Mouse (Mus musculus) MEL (cell line): Measurements from ENCODE around the gene Rpl3. TPM values are rescaled to one million over a fixed set of nuclear protein-coding genes. Genes with fewer than 3 reads are reported as not detected.
A peak's percentile ranks its signal among the peaks of the same experiment; 100 is the strongest.

Experiments used
- DNase-seq: peaks from one replicate; pipeline ENCODE4 v3.0.0; 2011; ENCODE audit warnings: low read depth, low spot score
- H3K27ac ChIP-seq: 2 replicates; pipeline ENCODE4 v1.5.1; 2012; ENCODE audit warnings: low read depth, mild to moderate bottlenecking, control low read depth, low read length, moderate library complexity; ENCODE audit not compliant: control insufficient read depth
- H3K27me3 ChIP-seq, 2 experiments: fragments of 150-350 bp in 1 of 2; sonication (generic) in 1 of 2; 2 replicates each; pipeline ENCODE4 v1.6.1; 2012; ENCODE audit warnings: low read length in 2 of 2, mild to moderate bottlenecking in 2 of 2, improper control_type of control experiment in 1 of 2, moderate library complexity in 1 of 2; ENCODE audit not compliant: insufficient read depth in 2 of 2, control insufficient read depth in 1 of 2
- H3K36me3 ChIP-seq, 2 experiments: 2 replicates each; pipeline ENCODE4 v1.6.1; 2012 to 2014; ENCODE audit warnings: low read length in 2 of 2, improper control_type of control experiment in 1 of 2, inconsistent platforms in 1 of 2, mild to moderate bottlenecking in 1 of 2; ENCODE audit not compliant: insufficient read depth in 2 of 2, control insufficient read depth in 1 of 2
- H3K4me1 ChIP-seq, 2 experiments: fragments of 150-350 bp in 1 of 2; sonication (generic) in 1 of 2; 2 replicates each; pipeline ENCODE4 v1.6.1; 2012; ENCODE audit warnings: low read length in 2 of 2, improper control_type of control experiment in 1 of 2, mild to moderate bottlenecking in 1 of 2; ENCODE audit not compliant: insufficient read depth in 2 of 2, control insufficient read depth in 1 of 2
- H3K4me3 ChIP-seq, 2 experiments: fragments of 150-350 bp in 1 of 2; sonication (generic) in 1 of 2; 2 replicates each; pipeline ENCODE4 v1.5.1; 2012; ENCODE audit warnings: low read depth in 2 of 2, low read length in 2 of 2, mild to moderate bottlenecking in 2 of 2, moderate library complexity in 2 of 2, control low read depth in 1 of 2, improper control_type of control experiment in 1 of 2; ENCODE audit not compliant: control insufficient read depth in 1 of 2, insufficient read depth in 1 of 2
- H3K79me2 ChIP-seq: 2 replicates; pipeline ENCODE4 v1.6.1; 2012; ENCODE audit warnings: mild to moderate bottlenecking, low read length, moderate library complexity; ENCODE audit not compliant: control insufficient read depth, poor library complexity, insufficient read depth
- H3K9ac ChIP-seq: 2 replicates; pipeline ENCODE4 v1.6.1; 2012; ENCODE audit warnings: low read depth, mild to moderate bottlenecking, control low read depth, low read length, moderate library complexity; ENCODE audit not compliant: control insufficient read depth, poor library complexity, severe bottlenecking
- H3K9me3 ChIP-seq: fragments of 150-350 bp; sonication (generic); replicated peaks from 2 replicates; pipeline ENCODE4 v1.6.1; 2012; ENCODE audit warnings: mild to moderate bottlenecking, low read length, improper control_type of control experiment, moderate library complexity; ENCODE audit not compliant: insufficient read depth
- BHLHE40 ChIP-seq: IDR thresholded peaks from 2 replicates; pipeline ENCODE4 v1.6.1; 2012; ENCODE audit warnings: low read depth, mild to moderate bottlenecking, inconsistent platforms, low read length, improper control_type of control experiment, borderline replicate concordance
- CHD2 ChIP-seq: IDR thresholded peaks from 2 replicates; pipeline ENCODE4 v1.6.1; 2011; ENCODE audit warnings: low read length, improper control_type of control experiment
- E2F4 ChIP-seq: IDR thresholded peaks from 2 replicates; pipeline ENCODE4 v1.6.1; 2011; ENCODE audit warnings: low read depth, low read length, improper control_type of control experiment, borderline replicate concordance
- ELF1 ChIP-seq: IDR thresholded peaks from 2 replicates; pipeline ENCODE4 v1.6.1; 2014; ENCODE audit warnings: low read depth, mild to moderate bottlenecking, inconsistent platforms, low read length, improper control_type of control experiment, moderate library complexity
- ETS1 ChIP-seq: IDR thresholded peaks from 2 replicates; pipeline ENCODE4 v1.6.1; 2012; ENCODE audit warnings: low read depth, mild to moderate bottlenecking, inconsistent platforms, low read length, improper control_type of control experiment, moderate library complexity
- JUND ChIP-seq: IDR thresholded peaks from 2 replicates; pipeline ENCODE4 v1.6.1; 2011; ENCODE audit warnings: low read depth, mild to moderate bottlenecking, improper control_type of control experiment, low read length
- MAX ChIP-seq: IDR thresholded peaks from 2 replicates; pipeline ENCODE4 v1.6.1; 2011; ENCODE audit warnings: low read length, improper control_type of control experiment
- MAZ ChIP-seq: IDR thresholded peaks from 2 replicates; pipeline ENCODE4 v1.6.1; 2012; ENCODE audit warnings: low read depth, mild to moderate bottlenecking, inconsistent platforms, low read length, improper control_type of control experiment
- MEF2A ChIP-seq: IDR thresholded peaks from 2 replicates; pipeline ENCODE4 v1.6.1; 2014; ENCODE audit warnings: low read depth, mild to moderate bottlenecking, inconsistent platforms, low read length, improper control_type of control experiment; ENCODE audit not compliant: poor library complexity, insufficient replicate concordance, severe bottlenecking; ENCODE audit errors: extremely low read depth
- MYB ChIP-seq: IDR thresholded peaks from 2 replicates; pipeline ENCODE4 v1.6.1; 2011; ENCODE audit warnings: mild to moderate bottlenecking, low read depth, low read length, improper control_type of control experiment
- NELFE ChIP-seq: IDR thresholded peaks from 2 replicates; pipeline ENCODE4 v1.6.1; 2011; ENCODE audit warnings: low read depth, low read length, improper control_type of control experiment
- NRF1 ChIP-seq: IDR thresholded peaks from 2 replicates; pipeline ENCODE4 v1.6.1; 2014; ENCODE audit warnings: low read depth, mild to moderate bottlenecking, inconsistent platforms, low read length, improper control_type of control experiment, moderate library complexity; ENCODE audit not compliant: poor library complexity, insufficient read depth, severe bottlenecking
- POLR2AphosphoS2 ChIP-seq: IDR thresholded peaks from 2 replicates; pipeline ENCODE4 v1.6.1; 2011; ENCODE audit warnings: low read length, improper control_type of control experiment
- RAD21 ChIP-seq: IDR thresholded peaks from 2 replicates; pipeline ENCODE4 v1.6.1; 2011; ENCODE audit warnings: mild to moderate bottlenecking, low read depth, low read length, improper control_type of control experiment
- SIN3A ChIP-seq: IDR thresholded peaks from 2 replicates; pipeline ENCODE4 v1.6.1; 2012; ENCODE audit warnings: low read length, improper control_type of control experiment, inconsistent platforms
- SMC3 ChIP-seq: IDR thresholded peaks from 2 replicates; pipeline ENCODE4 v1.6.1; 2011; ENCODE audit warnings: low read depth, low read length, improper control_type of control experiment
- TAL1 ChIP-seq: IDR thresholded peaks from 2 replicates; pipeline ENCODE4 v1.6.1; 2012; ENCODE audit warnings: mild to moderate bottlenecking, inconsistent platforms, low read length, moderate library complexity, mixed read lengths
- TBP ChIP-seq: IDR thresholded peaks from 2 replicates; pipeline ENCODE4 v1.8.0; 2011; ENCODE audit warnings: low read depth, low read length, improper control_type of control experiment
- TCF12 ChIP-seq: IDR thresholded peaks from 2 replicates; pipeline ENCODE4 v1.6.1; 2014; ENCODE audit warnings: low read depth, mild to moderate bottlenecking, inconsistent platforms, low read length, improper control_type of control experiment, moderate library complexity
- UBTF ChIP-seq: IDR thresholded peaks from 2 replicates; pipeline ENCODE4 v1.6.1; 2012; ENCODE audit warnings: low read depth, mild to moderate bottlenecking, inconsistent platforms, low read length, improper control_type of control experiment, moderate library complexity, borderline replicate concordance; ENCODE audit not compliant: insufficient read depth
- USF2 ChIP-seq, 2 experiments: IDR thresholded peaks; 2 replicates each; pipeline ENCODE4 v1.6.1; 2011 to 2012; ENCODE audit warnings: improper control_type of control experiment in 2 of 2, low read length in 2 of 2, borderline replicate concordance in 1 of 2, inconsistent platforms in 1 of 2, low read depth in 1 of 2, mild to moderate bottlenecking in 1 of 2; ENCODE audit not compliant: insufficient read depth in 1 of 2
- ZKSCAN1 ChIP-seq: IDR thresholded peaks from 2 replicates; pipeline ENCODE4 v1.6.1; 2012; ENCODE audit warnings: low read depth, mild to moderate bottlenecking, inconsistent platforms, low read length, improper control_type of control experiment, moderate library complexity
- ZMIZ1 ChIP-seq: IDR thresholded peaks from 2 replicates; pipeline ENCODE4 v1.6.1; 2012; ENCODE audit warnings: low read depth, mild to moderate bottlenecking, inconsistent platforms, low read length, improper control_type of control experiment, moderate library complexity
- ZNF384 ChIP-seq: IDR thresholded peaks from 2 replicates; pipeline ENCODE4 v1.6.1; 2012; ENCODE audit warnings: low read depth, mild to moderate bottlenecking, inconsistent platforms, low read length, improper control_type of control experiment
- polyA plus RNA-seq, 2 experiments: library from polyadenylated mRNA; stranded (reverse) in 1 of 2; unstranded in 1 of 2; fragments of >175 nt in 1 of 2; fragments of >200 nt in 1 of 2; gene quantifications; 2 replicates each; pipeline versions ENCODE4 v1.2.1 to v1.2.4; 2012; ENCODE audit warnings: low replicate concordance in 2 of 2, low read depth in 1 of 2; ENCODE audit not compliant: insufficient read length in 2 of 2, insufficient read depth in 1 of 2, missing spikeins in 1 of 2
- total RNA-seq: library from RNA; depleted of rRNA; stranded (reverse); fragments of 300-350 nt; gene quantifications from 2 replicates; pipeline ENCODE4 v1.2.3, GENCODE M21; 2012

The Rpl3 gene
- total and polyA plus RNA-seq, 3 experiments = 543 to 1,686 (median 1,096) TPM

- H3K9me3 ChIP-seq = no peaks in the 10 kb centered on the region
- H3K27ac ChIP-seq = no peak overlapping the region
- no peak overlapping the region for H3K4me3 ChIP-seq
- H3K36me3 ChIP-seq = peaks cover 0 to under 1% of the 10 kb centered on the region in 2 experiments; a peak in 1 of 4 replicates
- H3K4me1 ChIP-seq = peaks cover 0 to 2% of the 10 kb centered on the region in 2 experiments; a peak in 2 of 4 replicates
- no peaks in the 10 kb centered on the region for H3K27me3 ChIP-seq
- no peak for DNase-seq
- H3K9ac ChIP-seq = no peak overlapping the region
- H3K79me2 ChIP-seq = no peaks in the 10 kb centered on the region
- TF ChIP-seq TBP = 0 out of 2 replicates have a peak, but pooled peaks have one; percentile 27
- no peak for TF ChIP-seq JUND
Observed at GRCm38 (mm10) chr15:80042152-80042551, 49.5 kb downstream of the Rpl3 start.

- no peak for TF ChIP-seq SIN3A
- TF ChIP-seq MAZ = no peak
- TF ChIP-seq USF2 (IDR thresholded peaks at IDR 0.05; ENCODE audit: borderline replicate concordance in 1 of 2, insufficient read depth in 1 of 2, low read depth in 1 of 2, low read length in 2 of 2) = no peak
- TF ChIP-seq NRF1 = no peak
- no peak for TF ChIP-seq MAX
- TF ChIP-seq BHLHE40 = no peak
- TF ChIP-seq TAL1 = no peak
- no peak for TF ChIP-seq SMC3
- TF ChIP-seq MYB = no peak
- TF ChIP-seq ZNF384 = no peak
- TF ChIP-seq UBTF = no peak
- H3K9me3 ChIP-seq = no peaks in the 10 kb centered on the region
- H3K79me2 ChIP-seq = no peaks in the 10 kb centered on the region
- no peaks in the 10 kb centered on the region for H3K36me3 ChIP-seq
- DNase-seq = no peak
- no peaks in the 10 kb centered on the region for H3K4me1 ChIP-seq
- H3K4me3 ChIP-seq = no peak overlapping the region
- H3K27ac ChIP-seq = no peak overlapping the region
- no peaks in the 10 kb centered on the region for H3K27me3 ChIP-seq
- no peak overlapping the region for H3K9ac ChIP-seq
Observed at GRCm38 (mm10) chr15:80038110-80038391, 53.6 kb downstream of the Rpl3 start.

GRCm38 (mm10) chr15:80037255-80038109 is 54.2 kb downstream of the Rpl3 start:
- Histone ChIP-seq H3K9ac (no peak overlapping the region), H3K4me1 (no peaks in the 10 kb centered on the region), H3K79me2 (no peaks in the 10 kb centered on the region), H3K36me3 (no peaks in the 10 kb centered on the region)
- no peak for TF ChIP-seq TBP
- no peak for TF ChIP-seq MEF2A
- no peak for TF ChIP-seq ZNF384
- no peak for TF ChIP-seq NELFE
- TF ChIP-seq ELF1 = no peak
- no peak for TF ChIP-seq E2F4
- no peak for TF ChIP-seq SMC3
- no peak for TF ChIP-seq ZKSCAN1
- no peak for TF ChIP-seq MAX
- TF ChIP-seq TAL1 = no peak
- TF ChIP-seq UBTF = no peak
- TF ChIP-seq TCF12 = no peak
- TF ChIP-seq POLR2AphosphoS2 = no peak
- TF ChIP-seq BHLHE40 = no peak
- no peak for TF ChIP-seq NRF1
- TF ChIP-seq CHD2 = no peak
- no peak for TF ChIP-seq RAD21
- no peak for TF ChIP-seq ZMIZ1
- no peak for TF ChIP-seq ETS1
- TF ChIP-seq, all 39 proteins: peak for 0
- Histone ChIP-seq H3K27me3 (no peaks in the 10 kb centered on the region), H3K4me3 (no peak overlapping the region), H3K9me3 (no peaks in the 10 kb centered on the region), H3K27ac (no peak overlapping the region)
- DNase-seq = no peak
